Mouse (Mus musculus) kidney, adult 18-20 months (tissue): ENCODE data around the gene Pdia4.
"Not testable (repeated sequence)": the region's sequence is repeated elsewhere in the genome, so short reads cannot be mapped to it uniquely, and the experiment has no call there.

Source experiments
- DNase-seq: peaks from one replicate; pipeline ENCODE4 v3.0.0; 2021

The Pdia4 gene

GRCm38 (mm10) chr6:47757429-47757828 is 55.8 kb downstream of the Pdia4 start:
- DNase-seq: not testable (repeated sequence)

GRCm38 (mm10) chr6:47753144-47753543 is 60.1 kb downstream of the Pdia4 start:
- DNase-seq: not testable (repeated sequence)

- peak; percentile 94 for DNase-seq
Observed at GRCm38 (mm10) chr6:47748306-47748705, 64.9 kb downstream of the Pdia4 start.

- not testable (repeated sequence) for DNase-seq
Observed at GRCm38 (mm10) chr6:47747886-47748285, 65.3 kb downstream of the Pdia4 start.
